Mouse (Mus musculus): ENCODE measurements at regions not wholly inside any gene's neighbourhood (a gene's known extent, or its start where the extent isn't known, plus 50 kb on each side); places are given as distances from the start of the nearest gene placed in this dataset.

- peak in 1 of 2 experiments; percentile 14 for DNase-seq (ENCODE audit: low spot score in 2 of 2)
Measured at GRCm38 (mm10) chr4:64598465-64598864, 525.5 kb upstream of the Pappa start.

- no peak for DNase-seq (ENCODE audit: low spot score in 2 of 2)
Measured at GRCm38 (mm10) chr4:64599222-64599621, 524.8 kb upstream of the Pappa start.

DNA sequence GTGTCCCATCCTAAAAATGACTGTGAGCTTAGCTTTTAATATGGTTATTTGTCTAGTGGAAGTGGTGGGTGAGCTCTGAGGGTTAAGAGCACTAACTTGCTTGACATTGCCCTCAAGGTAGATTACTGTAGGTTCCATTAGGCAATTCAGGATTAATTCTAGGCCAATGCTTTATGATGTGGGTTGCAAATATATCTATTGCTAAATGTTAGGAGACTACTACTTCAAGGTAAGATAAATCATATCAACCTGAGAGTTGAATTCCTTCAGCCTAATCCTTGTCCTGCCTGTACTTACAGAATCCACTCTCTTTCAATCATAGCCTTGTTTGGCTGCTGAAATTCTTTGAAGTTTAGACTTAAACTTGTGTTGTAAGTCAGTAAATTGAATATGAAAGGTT, 501.2 kb upstream of the Pappa start:
- no peak for DNase-seq (ENCODE audit: low spot score in 2 of 2)

DNA sequence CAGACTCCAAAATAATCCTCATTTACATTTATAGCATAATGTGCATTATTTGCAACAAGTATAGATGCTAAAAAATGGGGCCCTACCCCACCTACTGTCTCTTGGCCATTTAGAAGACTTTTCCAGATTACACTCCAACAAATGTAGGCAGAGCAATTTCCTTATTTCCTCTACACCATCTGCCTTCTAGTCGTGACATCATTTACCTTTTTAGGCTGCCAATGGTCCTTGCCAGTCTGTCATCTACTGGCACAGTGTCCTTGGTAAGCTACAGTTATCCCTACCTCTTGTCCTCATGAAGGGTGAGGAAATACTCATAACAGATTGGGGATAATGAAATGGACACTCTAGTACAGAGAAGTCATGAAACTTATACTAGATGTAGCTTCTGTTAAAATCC, 491.8 kb upstream of the Pappa start:
- no peak for DNase-seq (ENCODE audit: low spot score in 2 of 2)

DNA sequence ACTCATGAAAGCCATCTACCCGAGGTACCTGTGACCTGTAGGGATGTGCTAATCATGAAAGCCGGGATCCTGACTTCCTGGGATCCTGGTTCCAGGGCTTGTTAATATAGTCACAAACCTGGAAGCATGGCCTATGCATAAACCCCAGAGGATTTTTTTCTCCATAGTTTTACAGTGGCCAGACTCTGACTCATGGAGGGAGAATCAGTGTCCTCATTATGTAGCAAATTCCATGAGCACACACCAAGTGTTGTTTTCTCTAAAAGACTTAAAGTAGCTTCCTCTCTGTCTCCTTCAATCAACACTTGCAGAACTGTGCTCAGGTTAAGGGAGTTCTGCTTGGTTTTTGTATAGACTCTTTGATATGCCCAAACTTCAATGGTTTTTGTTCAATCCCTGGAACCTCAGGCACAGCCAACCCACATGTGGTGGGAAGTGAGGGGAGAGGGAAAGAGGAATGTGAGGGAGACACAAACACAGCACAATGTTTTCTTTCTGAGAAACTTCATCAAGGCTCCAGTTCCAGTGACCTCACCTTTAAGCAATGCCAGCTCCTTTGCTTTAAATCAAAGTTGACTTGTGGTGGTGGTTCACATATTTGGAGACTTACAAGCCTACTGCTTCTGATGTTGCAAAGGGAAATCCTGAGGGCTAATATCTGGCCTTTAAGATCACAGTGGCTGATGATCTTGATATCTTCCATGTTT, 488.6 kb upstream of the Pappa start:
- no peak for DNase-seq (ENCODE audit: low spot score in 2 of 2)

DNA sequence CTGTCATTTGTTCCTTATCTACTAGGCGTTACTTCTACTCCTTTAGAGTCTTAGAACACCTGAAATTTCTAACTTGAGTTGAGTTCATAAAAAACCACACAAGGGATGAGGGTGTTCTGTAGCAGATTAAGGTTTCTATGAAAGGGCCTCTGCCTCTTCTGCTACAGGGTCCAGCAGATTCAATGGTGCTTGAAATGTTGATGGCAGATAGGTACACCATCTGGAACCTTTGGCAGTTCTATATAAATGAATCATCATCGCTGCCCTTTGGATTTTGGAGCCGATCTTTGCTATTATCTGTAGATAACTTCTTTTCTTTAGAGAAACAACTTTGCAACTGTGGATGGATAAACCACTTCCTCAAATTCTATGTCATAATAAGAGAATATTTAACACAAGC, 483.9 kb upstream of the Pappa start:
- no peak for DNase-seq (ENCODE audit: low spot score in 2 of 2)

DNA sequence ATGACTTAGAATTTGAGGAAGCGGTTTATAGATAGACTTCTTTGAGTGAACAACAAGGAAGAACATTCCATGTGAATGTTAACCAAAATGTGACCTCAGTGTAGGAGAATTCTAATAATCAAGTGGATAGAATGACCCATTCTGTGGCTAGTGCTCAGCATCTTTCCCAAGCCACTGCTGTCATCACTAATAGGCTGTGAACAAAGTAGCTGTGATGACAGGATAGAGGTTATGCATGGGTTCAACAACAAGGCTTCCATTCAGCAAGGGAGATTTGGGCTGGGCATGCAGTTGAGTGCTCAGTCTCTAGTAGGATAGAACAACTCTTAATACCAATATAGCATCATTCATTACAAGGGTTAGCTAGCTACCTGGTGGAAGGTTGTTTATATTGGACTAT, 483.0 kb upstream of the Pappa start:
- DNase-seq (ENCODE audit: low spot score in 2 of 2), result no peak

- DNase-seq (ENCODE audit: low spot score in 2 of 2), result no peak
Measured at GRCm38 (mm10) chr4:64645141-64645540, 478.8 kb upstream of the Pappa start.

GRCm38 (mm10) chr4:64654157-64654556, 469.8 kb upstream of the Pappa start:
- DNase-seq (ENCODE audit: low spot score in 2 of 2), result no peak

DNA sequence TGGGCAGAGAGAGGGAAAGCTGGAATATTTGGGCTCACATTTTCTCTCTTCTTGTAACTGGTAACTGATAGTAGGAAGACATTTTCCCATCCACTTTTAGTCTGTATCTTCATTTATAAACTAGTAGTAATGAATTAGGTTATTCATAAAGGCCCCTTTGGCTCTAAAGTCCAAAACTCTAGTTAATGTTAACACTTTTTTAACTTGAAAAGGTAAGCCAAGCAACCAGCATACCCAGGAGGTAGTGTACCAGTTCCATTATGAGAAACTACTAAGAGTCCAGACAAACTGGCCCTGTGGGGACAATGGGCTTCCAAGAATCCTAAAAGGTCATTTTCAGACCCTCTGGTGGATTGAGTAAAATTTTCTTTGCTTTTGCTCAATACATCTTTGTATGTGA, 468.4 kb upstream of the Pappa start:
- no peak for DNase-seq (ENCODE audit: low spot score in 2 of 2)

- no peak for DNase-seq (ENCODE audit: low spot score in 2 of 2)
Measured at GRCm38 (mm10) chr4:64663722-64664121, 460.3 kb upstream of the Pappa start.

GRCm38 (mm10) chr4:64667998-64668397, 456.0 kb upstream of the Pappa start:
- DNase-seq (ENCODE audit: low spot score in 2 of 2), result no peak

- no peak for DNase-seq (ENCODE audit: low spot score in 2 of 2)
Measured at GRCm38 (mm10) chr4:64669722-64670121, 454.3 kb upstream of the Pappa start.

DNA sequence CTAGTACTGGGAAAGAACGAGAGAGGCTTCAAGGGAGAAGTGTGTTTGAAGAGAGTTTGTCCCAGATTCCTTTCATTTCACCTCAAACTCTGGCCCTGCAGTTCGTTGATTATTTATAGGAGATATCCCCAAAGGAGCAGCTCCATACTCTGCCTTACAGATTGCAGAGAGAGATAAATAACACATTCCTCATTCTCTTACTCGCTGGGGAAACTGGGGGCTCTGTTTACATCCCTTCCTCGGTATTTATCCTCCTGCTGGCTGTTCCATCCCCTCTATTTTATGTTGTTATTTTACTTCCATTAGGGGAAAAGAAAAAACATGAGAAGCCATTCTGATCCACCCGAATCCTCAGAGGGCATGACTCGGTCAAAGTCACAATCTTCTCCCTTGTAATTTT, 447.5 kb upstream of the Pappa start:
- DNase-seq (ENCODE audit: low spot score in 2 of 2), result no peak

- no peak for DNase-seq (ENCODE audit: low spot score in 2 of 2)
Measured at GRCm38 (mm10) chr4:64676881-64677280, 447.1 kb upstream of the Pappa start.

GRCm38 (mm10) chr4:64684654-64685053, 439.3 kb upstream of the Pappa start:
- no peak for DNase-seq (ENCODE audit: low spot score in 2 of 2)

DNA sequence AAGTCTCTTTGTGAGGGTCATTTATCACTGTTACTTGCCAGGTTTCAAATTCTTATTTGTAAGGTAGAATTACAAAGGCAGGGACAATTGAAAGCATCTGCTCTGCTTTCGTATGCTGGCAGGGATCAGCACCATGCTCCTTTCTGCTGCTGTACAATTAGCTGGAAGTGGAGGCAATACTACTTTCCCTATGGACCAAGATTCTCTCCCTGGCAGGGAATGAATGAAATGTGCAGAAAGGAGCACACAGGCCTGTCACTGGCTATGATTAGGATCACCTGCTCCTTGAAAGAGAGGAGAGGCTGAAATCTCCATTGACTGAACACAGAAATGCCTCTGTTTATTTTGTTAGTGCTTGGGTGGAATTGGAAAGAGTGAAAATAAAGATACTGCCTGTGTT, 427.8 kb upstream of the Pappa start:
- DNase-seq (ENCODE audit: low spot score in 2 of 2), result no peak

DNA sequence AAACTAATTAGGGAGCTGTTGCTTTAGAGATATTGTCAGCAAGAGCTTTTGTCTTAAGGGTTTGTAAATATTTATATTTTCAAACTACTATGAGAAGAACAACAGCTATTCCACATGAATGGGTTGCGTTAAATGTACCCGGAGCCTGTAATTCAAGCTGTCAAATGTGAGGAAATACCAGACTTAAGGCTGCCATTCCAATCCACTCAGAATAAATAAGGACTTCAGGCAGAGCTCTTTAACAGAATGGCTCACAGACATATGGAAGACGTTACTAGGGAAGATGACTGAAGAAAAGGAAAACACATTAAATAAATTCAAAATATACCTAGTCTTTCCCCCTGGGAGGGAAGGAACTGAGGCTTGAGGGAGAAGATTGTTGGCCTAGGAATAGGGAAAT, 400.7 kb upstream of the Pappa start:
- no peak for DNase-seq (ENCODE audit: low spot score in 2 of 2)

- no peak for DNase-seq (ENCODE audit: low spot score in 2 of 2)
Measured at GRCm38 (mm10) chr4:64724851-64725250, 399.1 kb upstream of the Pappa start.

GRCm38 (mm10) chr4:64755986-64756385, 368.0 kb upstream of the Pappa start:
- DNase-seq (ENCODE audit: low spot score in 2 of 2), result no peak

DNA sequence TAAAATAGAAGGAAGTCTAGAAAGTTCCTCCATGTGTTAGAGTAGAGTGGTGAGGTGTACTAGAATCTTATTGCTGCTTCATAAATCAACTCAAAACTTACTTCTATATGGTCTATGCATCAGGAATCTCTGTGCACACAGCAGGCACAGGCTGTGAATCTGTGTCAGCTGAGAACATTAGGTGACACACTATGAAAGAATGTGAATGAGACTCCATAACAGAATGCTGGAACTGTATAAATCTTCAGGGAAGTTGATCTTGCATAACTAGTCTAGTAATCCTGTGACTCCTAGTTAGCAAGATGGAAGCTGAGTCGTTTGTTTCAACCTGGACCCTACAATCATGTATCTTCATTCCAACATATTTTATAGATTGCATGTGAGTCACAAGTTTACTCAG, 355.4 kb upstream of the Pappa start:
- no peak for DNase-seq (ENCODE audit: low spot score in 2 of 2)

DNA sequence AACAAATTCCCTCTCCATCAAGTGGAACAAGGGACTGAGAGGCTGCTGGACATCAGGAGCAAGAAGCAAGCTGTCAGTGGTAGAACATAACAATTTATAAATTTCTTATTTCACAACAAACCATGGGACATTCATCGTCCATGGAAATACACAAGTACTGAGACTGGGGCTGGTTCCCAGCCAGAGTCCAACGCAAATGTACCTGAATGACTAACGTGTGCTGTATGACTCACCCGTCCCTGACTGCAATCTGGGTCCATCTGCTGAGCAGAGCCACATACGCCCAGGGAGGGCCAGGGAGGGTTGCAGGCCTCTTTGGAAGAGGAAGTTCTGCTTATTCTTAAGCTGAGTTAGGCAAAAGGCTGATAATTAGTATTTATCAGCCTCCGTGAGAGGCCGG, 320.1 kb upstream of the Pappa start:
- no peak for DNase-seq (ENCODE audit: low spot score in 2 of 2)

GRCm38 (mm10) chr4:64804996-64805395, 319.0 kb upstream of the Pappa start:
- peak; percentile 7 to 9 for DNase-seq (ENCODE audit: low spot score in 2 of 2)

DNA sequence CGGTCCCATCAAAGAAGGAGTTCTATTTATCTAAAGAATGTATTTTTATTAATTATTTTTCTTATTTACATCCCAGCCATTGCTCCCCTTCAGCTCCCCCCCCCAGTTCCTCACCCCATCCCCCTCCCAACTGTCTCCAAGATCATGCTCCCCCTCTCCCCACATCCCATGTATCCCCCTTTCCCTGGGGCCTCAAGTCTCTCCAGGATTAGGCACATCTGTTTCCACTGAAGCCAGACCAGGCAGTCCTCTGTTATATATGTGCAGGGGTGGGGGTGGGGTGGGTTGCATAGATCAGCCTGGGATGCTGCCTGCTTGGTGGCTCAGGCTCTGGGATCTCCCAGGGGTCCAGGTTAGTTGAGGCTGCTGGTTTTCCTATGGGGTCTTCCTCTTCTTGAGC, 316.8 kb upstream of the Pappa start:
- DNase-seq (ENCODE audit: low spot score in 2 of 2), result no peak
